Mouse (Mus musculus) E14TG2a.4 (cell line): ENCODE data around the gene Trim29.

Source experiments
- CTCF ChIP-seq: conservative IDR thresholded peaks from 2 replicates; pipeline ENCODE4 v1.5.1; 2014; ENCODE audit warnings: low read length
- POU5F1 ChIP-seq: IDR thresholded peaks from 2 replicates; pipeline ENCODE4 v1.6.1; 2014; ENCODE audit warnings: low read length, borderline replicate concordance

- no peak for TF ChIP-seq CTCF
- no peak for TF ChIP-seq POU5F1
These were observed 36.9 kb upstream of the Trim29 start for GRCm38 (mm10) chr9:43273735-43274134.
